Mouse (Mus musculus) cerebellum, adult 2 months (tissue): Measurements from ENCODE around the gene Hvcn1. TPM values are rescaled to one million over a fixed set of nuclear protein-coding genes. Genes with fewer than 3 reads are reported as not detected.

Experiments used
- DNase-seq, 2 experiments: peaks; one replicate each; pipeline ENCODE4 v3.0.0; 2021
- H3K27ac ChIP-seq: fragments of 200-500 bp; 2 replicates; pipeline ENCODE4 v1.5.1; 2012; ENCODE audit warnings: low read length, control low read depth, inconsistent platforms; ENCODE audit not compliant: insufficient read depth
- H3K27me3 ChIP-seq: fragments of 200-500 bp; 2 replicates; pipeline ENCODE4 v1.6.1; 2012; ENCODE audit warnings: inconsistent platforms, mild to moderate bottlenecking, low read length, moderate library complexity; ENCODE audit not compliant: control insufficient read depth, insufficient read depth
- H3K4me1 ChIP-seq: fragments of 200-500 bp; 2 replicates; pipeline ENCODE4 v1.6.1; 2011; ENCODE audit warnings: low read length; ENCODE audit not compliant: control insufficient read depth, insufficient read depth
- H3K4me3 ChIP-seq: fragments of 200-500 bp; replicated peaks from 2 replicates; pipeline ENCODE3; 2011; ENCODE audit warnings: mild to moderate bottlenecking, low read depth, low read length, control low read depth; ENCODE audit not compliant: insufficient read depth
- CTCF ChIP-seq: fragments of 200-500 bp; IDR thresholded peaks from 2 replicates; pipeline ENCODE4 v1.5.1; 2011; ENCODE audit warnings: low read depth, mild to moderate bottlenecking, control low read depth, low read length, moderate library complexity, borderline replicate concordance; ENCODE audit not compliant: insufficient read depth
- POLR2A ChIP-seq: fragments of 200-500 bp; IDR thresholded peaks from 2 replicates; pipeline ENCODE4 v1.6.1; 2011; ENCODE audit warnings: low read length, control low read depth, borderline replicate concordance; ENCODE audit not compliant: insufficient read depth
- WGBS: fragments of 180-500 bp; shearing (Covaris S2); methylation state at CpG from one replicate; pipeline ENCODE4 v1.1.7; 2018; 5-methylcytosine and 5-hydroxymethylcytosine counted together
- polyA plus RNA-seq: library from polyadenylated mRNA; depleted of rRNA; stranded (reverse); fragments of >200 nt; gene quantifications from 2 replicates; pipeline ENCODE4 v1.2.3, GENCODE M21; 2012

The Hvcn1 gene
- polyA plus RNA-seq, 1 experiment = 1.00 TPM

GRCm38 (mm10) chr5:122243781-122244523, 37.3 kb downstream of the Hvcn1 start:
- no peak for TF ChIP-seq CTCF
- no peak for TF ChIP-seq POLR2A
- Histone ChIP-seq H3K4me1 (peaks cover 19% of the 10 kb centered on the region), H3K4me3 (no peak overlapping the region), H3K27me3 (no peaks in the 10 kb centered on the region), H3K27ac (no peak overlapping the region)
- peak; percentile 58 to 70 for DNase-seq
- 55% methylated on average over 17 of the region's 17 CpGs for WGBS

GRCm38 (mm10) chr5:122245186-122245585, 38.6 kb downstream of the Hvcn1 start:
- peak in 1 of 2 experiments; percentile 11 for DNase-seq
- H3K27me3 ChIP-seq = no peaks in the 10 kb centered on the region
- H3K27ac ChIP-seq = no peak overlapping the region
- no peak for TF ChIP-seq POLR2A
- TF ChIP-seq CTCF = no peak
- 57% methylated on average over 3 of the region's 3 CpGs for WGBS
- H3K4me1 ChIP-seq = peaks cover 28% of the 10 kb centered on the region
- H3K4me3 ChIP-seq = no peak overlapping the region

GRCm38 (mm10) chr5:122246547-122247167, 40.1 kb downstream of the Hvcn1 start:
- TF ChIP-seq CTCF = no peak
- TF ChIP-seq POLR2A = no peak
- no peak for DNase-seq
- H3K4me3 ChIP-seq = no peak overlapping the region
- H3K27ac ChIP-seq = no peak overlapping the region
- no peaks in the 10 kb centered on the region for H3K27me3 ChIP-seq
- H3K4me1 ChIP-seq = peaks cover 39% of the 10 kb centered on the region
- WGBS = 84% methylated on average over 10 of the region's 10 CpGs

- Histone ChIP-seq H3K4me1 (peaks cover 45% of the 10 kb centered on the region), H3K4me3 (no peak overlapping the region), H3K27ac (no peak overlapping the region), H3K27me3 (no peaks in the 10 kb centered on the region)
- no peak for DNase-seq
- WGBS = 89% methylated on average over 11 of the region's 11 CpGs
- TF ChIP-seq CTCF = no peak
- no peak for TF ChIP-seq POLR2A
These were observed 40.9 kb downstream of the Hvcn1 start for GRCm38 (mm10) chr5:122247529-122247928.

- no peaks in the 10 kb centered on the region for H3K27me3 ChIP-seq
- no peak overlapping the region for H3K4me3 ChIP-seq
- no peak for TF ChIP-seq CTCF
- TF ChIP-seq POLR2A = no peak
These were observed 41.3 kb downstream of the Hvcn1 start for GRCm38 (mm10) chr5:122247934-122248333.

GRCm38 (mm10) chr5:122249281-122249680, 42.7 kb downstream of the Hvcn1 start:
- Histone ChIP-seq H3K27me3 (no peaks in the 10 kb centered on the region), H3K27ac (no peak overlapping the region), H3K4me1 (peaks cover 41% of the 10 kb centered on the region), H3K4me3 (no peak overlapping the region)
- no peak for TF ChIP-seq CTCF
- TF ChIP-seq POLR2A = no peak
- peak; percentile 66 to 77 for DNase-seq
- 16% methylated on average over 4 of the region's 4 CpGs for WGBS

More at GRCm38 (mm10) chr5:122247934-122248333, 41.3 kb downstream of the Hvcn1 start:
- DNase-seq = no peak
- 96% methylated on average over 7 of the region's 7 CpGs for WGBS
- peaks cover 48% of the 10 kb centered on the region for H3K4me1 ChIP-seq
- no peak overlapping the region for H3K27ac ChIP-seq

- Histone ChIP-seq H3K27ac (no peak overlapping the region), H3K4me1 (peaks cover 34% of the 10 kb centered on the region), H3K4me3 (no peak overlapping the region), H3K27me3 (no peaks in the 10 kb centered on the region)
- 55% methylated on average over 17 of the region's 17 CpGs for WGBS
- TF ChIP-seq CTCF (no peak), POLR2A (no peak)
- DNase-seq = peak; percentile 43 to 65
These were observed 45.4 kb downstream of the Hvcn1 start for GRCm38 (mm10) chr5:122251895-122252606.
